Mouse (Mus musculus): ENCODE data around the gene Col4a3.
A peak's percentile ranks its signal among the peaks of the same experiment; 100 is the strongest.

The Col4a3 gene

GRCm38 (mm10) chr1:82687931-82688330, 101.2 kb downstream of the Col4a3 start:
- no peak for DNase-seq

- no peak for DNase-seq
Observed at GRCm38 (mm10) chr1:82695915-82696314, 109.2 kb downstream of the Col4a3 start.

GRCm38 (mm10) chr1:82717816-82718512, 131.2 kb downstream of the Col4a3 start:
- DNase-seq = no peak

GRCm38 (mm10) chr1:82724339-82725025, 137.8 kb downstream of the Col4a3 start, which contains the start of gene Mff:
Gene Mff (plus strand): TSS chr1:82724890.
- DNase-seq = peak; percentile 99

- DNase-seq = no peak
Observed at GRCm38 (mm10) chr1:82725026-82725874, 138.5 kb downstream of the Col4a3 start.

- DNase-seq = no peak
Observed at GRCm38 (mm10) chr1:82725875-82726185, 139.1 kb downstream of the Col4a3 start.

- no peak for DNase-seq
Observed at GRCm38 (mm10) chr1:82726482-82726881, 139.8 kb downstream of the Col4a3 start.

- no peak for DNase-seq
Observed at GRCm38 (mm10) chr1:82733357-82733756, 146.6 kb downstream of the Col4a3 start.

- no peak for DNase-seq
Observed at GRCm38 (mm10) chr1:82738066-82738465, 151.3 kb downstream of the Col4a3 start.

GRCm38 (mm10) chr1:82741539-82741938, 154.8 kb downstream of the Col4a3 start:
- no peak for DNase-seq

GRCm38 (mm10) chr1:82743962-82744361, 157.2 kb downstream of the Col4a3 start:
- DNase-seq = no peak

- no peak for DNase-seq
Observed at GRCm38 (mm10) chr1:82746408-82746807, 159.7 kb downstream of the Col4a3 start.

- DNase-seq = no peak
Observed at GRCm38 (mm10) chr1:82747714-82748452, 161.2 kb downstream of the Col4a3 start.

GRCm38 (mm10) chr1:82759520-82759919, 172.8 kb downstream of the Col4a3 start:
- DNase-seq = no peak

GRCm38 (mm10) chr1:82761454-82762169, 174.9 kb downstream of the Col4a3 start:
- DNase-seq = no peak

GRCm38 (mm10) chr1:82762274-82762673, 175.6 kb downstream of the Col4a3 start:
- DNase-seq = no peak

- no peak for DNase-seq
Observed at GRCm38 (mm10) chr1:82766227-82766626, 179.5 kb downstream of the Col4a3 start.

GRCm38 (mm10) chr1:82766641-82767040, 179.9 kb downstream of the Col4a3 start:
- DNase-seq = peak; percentile 44

GRCm38 (mm10) chr1:82768269-82768668, 181.5 kb downstream of the Col4a3 start, which contains the start of gene Tm4sf20:
Gene Tm4sf20 (minus strand): TSS chr1:82768461.
- DNase-seq = no peak

GRCm38 (mm10) chr1:82771022-82771586, 184.4 kb downstream of the Col4a3 start, which contains the start of gene Gm47791:
Gene Gm47791 (minus strand): TSS chr1:82771243.
- DNase-seq = peak; percentile 63
